Mouse (Mus musculus) testis, adult 2 months (tissue): Measurements from ENCODE around the gene Wdpcp.

Source experiments
- CTCF ChIP-seq: fragments of 200-500 bp; IDR thresholded peaks from 2 replicates; pipeline ENCODE4 v1.5.1; 2012; ENCODE audit warnings: low read depth, mild to moderate bottlenecking, inconsistent platforms, low read length, moderate library complexity; ENCODE audit not compliant: control insufficient read depth, insufficient read depth, insufficient replicate concordance
- POLR2A ChIP-seq: fragments of 200-500 bp; IDR thresholded peaks from 2 replicates; pipeline ENCODE4 v1.6.1; 2012; ENCODE audit warnings: low read depth, mild to moderate bottlenecking, inconsistent platforms, low read length, moderate library complexity; ENCODE audit not compliant: control insufficient read depth

- no peak for TF ChIP-seq POLR2A
- no peak for TF ChIP-seq CTCF
Observed at GRCm38 (mm10) chr11:21615915-21616314, 43.9 kb downstream of the Wdpcp start.
